ENCODE assay signal across 8 mouse cellular contexts in genomic region chr2:92432299-92433295, GRCm38 (mm10). TPM values are rescaled to one million over a fixed set of nuclear protein-coding genes. Genes with fewer than 3 reads are reported as not detected.
DNase-seq lines count a peak whose midpoint lies in the region; ATAC-seq lines count a peak whose summit lies in the region.

No protein-coding gene starts in this region.

- H3K9ac ChIP-seq in neural tube, embryonic 11.5 days (ENCODE audit: low read length), result peak overlapping the region; percentile 77

- intact Hi-C loops in heart, postnatal 10 days (cut with DNase I), result loop anchor here (5.0 kb wide), 1 partner anchor 40 kb away; no protein-coding TSS in a partner anchor

- no peak for DNase-seq in neural tube, embryonic 11.5 days (ENCODE audit: low spot score)
- DNase-seq in neural tube, embryonic 10.5 days (ENCODE audit: extremely low spot score, low spot score), result no peak
- peak; percentile 61 to 67 for DNase-seq in cerebellum, postnatal 36 days
- DNase-seq in heart, postnatal 10 days, result peak; percentile 61 to 73
- peak; percentile 91 to 92 for DNase-seq in kidney, postnatal 25 days
- peak; percentile 76 for DNase-seq in lung, postnatal 4 days
- DNase-seq in embryo, embryonic 9.5 days (ENCODE audit: extremely low spot score), result no peak
- no peak for DNase-seq in layer of hippocampus, postnatal 36 days

- H3K27ac ChIP-seq in neural tube, embryonic 11.5 days (ENCODE audit: low read depth, low read length), result no peak overlapping the region

- no peaks in the 10 kb centered on the region for H3K9me3 ChIP-seq in neural tube, embryonic 11.5 days (ENCODE audit: control insufficient read depth, low read length)

- peak overlapping the region; percentile 82 for H3K4me3 ChIP-seq in neural tube, embryonic 11.5 days (ENCODE audit: low read depth, low read length)

- H3K27me3 ChIP-seq in neural tube, embryonic 11.5 days (ENCODE audit: control insufficient read depth, insufficient read depth, low read length), result no peaks in the 10 kb centered on the region

- no peaks in the 10 kb centered on the region for H3K36me3 ChIP-seq in neural tube, embryonic 11.5 days (ENCODE audit: control insufficient read depth, insufficient read depth, low read length)

- peak overlapping the region; percentile 88 for H3K4me2 ChIP-seq in neural tube, embryonic 11.5 days (ENCODE audit: low read depth)

- peaks cover 24% of the 10 kb centered on the region for H3K4me1 ChIP-seq in neural tube, embryonic 11.5 days (ENCODE audit: control insufficient read depth, insufficient read depth, low read length)

- ATAC-seq in neural tube, embryonic 11.5 days (ENCODE audit: insufficient read depth, low FRiP score, low TSS enrichment), result no peak

- WGBS in neural tube, embryonic 11.5 days, result 53% methylated on average over 17 of the region's 17 CpGs

RNA-seq across cellular contexts. Expression of gene Cry2, which starts 1.2 kb away (rescaled TPM):
- 21.4 and 22.3 TPM in 2 replicates for polyA plus RNA-seq in neural tube, embryonic 11.5 days (2014; fragmentation: Nextera tagmentation; extraction: Ambion mirVana)
- 10 to 100 TPM; 25.6 to 30.9 TPM for total RNA-seq in heart, postnatal 10 days (2021)
- 100 to 1,000 TPM in 1 of 2 experiments, 10 to 100 TPM in 1; 93.7 to 101 TPM for total RNA-seq in layer of hippocampus, postnatal 36 days (2021)

RNA-seq across cellular contexts. Expression of gene Slc35c1, which starts 27.7 kb away (rescaled TPM):
- polyA plus RNA-seq in neural tube, embryonic 11.5 days (2014; fragmentation: Nextera tagmentation; extraction: Ambion mirVana), result 12.7 TPM in 2 replicates
- total RNA-seq in heart, postnatal 10 days (2021), result 1 to 10 TPM; 6.7 to 6.9 TPM
- 10 to 100 TPM; 13.3 to 14.5 TPM for total RNA-seq in layer of hippocampus, postnatal 36 days (2021)

RNA-seq across cellular contexts. Expression of gene Mapk8ip1, which starts 31.5 kb away (rescaled TPM):
- polyA plus RNA-seq in neural tube, embryonic 11.5 days (2014; fragmentation: Nextera tagmentation; extraction: Ambion mirVana), result 39.1 and 44.2 TPM in 2 replicates
- 10 to 100 TPM in 1 of 2 experiments, 1 to 10 TPM in 1; 9.3 to 10.3 TPM for total RNA-seq in heart, postnatal 10 days (2021)
- 100 to 1,000 TPM; 336 to 345 TPM for total RNA-seq in layer of hippocampus, postnatal 36 days (2021)

RNA-seq across cellular contexts. Expression of gene 1700029I15Rik, which starts 50.3 kb away (rescaled TPM):
- polyA plus RNA-seq in neural tube, embryonic 11.5 days (2014; fragmentation: Nextera tagmentation; extraction: Ambion mirVana), result 1.0 and 3.1 TPM in 2 replicates
- total RNA-seq in heart, postnatal 10 days (2021), result 1 to 10 TPM; 2.0 to 2.1 TPM
- 1 to 10 TPM; 3.8 to 6.4 TPM for total RNA-seq in layer of hippocampus, postnatal 36 days (2021)

RNA-seq across cellular contexts. Expression of gene Large2, which starts 57.9 kb away (rescaled TPM):
- 3.0 and 4.9 TPM in 2 replicates for polyA plus RNA-seq in neural tube, embryonic 11.5 days (2014; fragmentation: Nextera tagmentation; extraction: Ambion mirVana)
- total RNA-seq in heart, postnatal 10 days (2021), result under 1 TPM; 0.10 to 0.99 TPM
- under 1 TPM in 1 of 2 experiments, not detected in 1; 0.81 TPM for total RNA-seq in layer of hippocampus, postnatal 36 days (2021)

Comparison
In these comparisons a context has a peak if more than half of its experiments do, and no peak if none do; other contexts are left out.
1. DNase-seq: peak in cerebellum, postnatal 36 days (2 of 2), heart, postnatal 10 days (2 of 2), kidney, postnatal 25 days (2 of 2) and lung, postnatal 4 days (2 of 2); none in neural tube, embryonic 11.5 days (single experiment), neural tube, embryonic 10.5 days (single experiment), embryo, embryonic 9.5 days (single experiment) and layer of hippocampus, postnatal 36 days (0 of 2).
2. RNA of gene Mapk8ip1, which starts 31.5 kb away (total RNA-seq): 336 to 345 TPM in layer of hippocampus, postnatal 36 days; 9.3 to 10.3 TPM in heart, postnatal 10 days; every median in the first group is over 10 times any median in the second.